Mouse (Mus musculus) urinary bladder, postnatal 25 days (tissue): ENCODE results near the gene Pcdh18.

Source experiments
- DNase-seq: peaks from one replicate; pipeline ENCODE4 v3.0.0; 2022; ENCODE audit warnings: low spot score

Pcdh18 gene

DNA sequence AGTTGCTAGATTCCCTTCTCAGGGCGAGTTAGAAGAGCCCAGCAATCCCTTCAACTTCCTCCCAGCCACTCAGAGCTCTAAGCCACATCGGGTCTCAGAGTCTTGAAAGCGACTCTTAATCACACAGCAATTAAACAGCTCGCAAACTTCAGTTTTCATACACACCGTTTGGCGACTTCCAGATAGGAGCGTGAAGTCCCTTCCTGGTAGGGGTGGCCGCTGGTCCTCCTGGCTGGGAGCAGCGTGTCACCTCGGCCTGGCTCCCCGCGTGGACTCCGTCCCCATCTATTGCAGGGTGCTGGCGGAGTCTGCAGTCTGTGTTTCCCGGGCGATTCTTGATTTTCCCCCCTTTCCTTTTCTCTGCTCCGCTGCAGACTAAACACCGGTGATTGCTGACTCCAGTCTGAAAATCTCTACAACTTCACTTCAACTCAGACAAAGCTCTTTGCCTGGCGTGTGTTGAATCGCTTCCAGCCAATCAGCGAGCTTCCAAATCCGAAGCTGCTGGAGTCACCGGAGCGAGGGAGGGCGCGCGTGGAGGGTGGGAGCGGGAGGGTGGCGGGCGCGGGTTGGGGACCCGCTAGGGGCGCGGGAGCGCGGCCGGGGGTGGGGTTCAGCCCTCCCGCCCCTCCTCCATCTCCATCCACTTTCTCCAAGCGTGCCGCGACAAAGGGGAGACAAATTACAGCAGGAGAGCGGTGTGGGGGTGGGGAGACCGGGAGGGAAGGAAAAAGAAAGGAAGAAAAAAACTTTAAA lies at the start of gene Pcdh18:
Pcdh18 (minus strand) TSS at position 456 of the 756 bp plus-strand sequence.
- peak; percentile 70 for DNase-seq

DNA sequence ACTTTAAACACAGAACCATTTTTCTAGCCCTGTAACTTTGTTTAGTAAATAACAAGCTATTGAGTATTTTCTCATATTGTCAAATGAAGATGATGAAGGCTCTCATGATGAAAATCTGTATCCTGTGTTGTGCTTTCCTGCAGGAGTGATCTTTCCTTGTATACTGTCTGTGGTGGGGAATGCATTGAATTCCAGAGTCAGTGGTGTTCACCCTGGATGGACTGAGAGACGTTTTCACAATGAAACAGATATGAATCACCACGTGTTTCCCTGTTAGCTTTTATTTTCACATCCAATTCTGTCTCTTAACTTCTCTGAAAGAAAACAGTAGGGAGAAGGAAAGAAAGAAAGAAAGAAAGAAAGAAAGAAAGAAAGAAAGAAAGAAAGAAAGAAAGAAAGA lies 49.7 kb upstream of the Pcdh18 start:
- no peak for DNase-seq

DNA sequence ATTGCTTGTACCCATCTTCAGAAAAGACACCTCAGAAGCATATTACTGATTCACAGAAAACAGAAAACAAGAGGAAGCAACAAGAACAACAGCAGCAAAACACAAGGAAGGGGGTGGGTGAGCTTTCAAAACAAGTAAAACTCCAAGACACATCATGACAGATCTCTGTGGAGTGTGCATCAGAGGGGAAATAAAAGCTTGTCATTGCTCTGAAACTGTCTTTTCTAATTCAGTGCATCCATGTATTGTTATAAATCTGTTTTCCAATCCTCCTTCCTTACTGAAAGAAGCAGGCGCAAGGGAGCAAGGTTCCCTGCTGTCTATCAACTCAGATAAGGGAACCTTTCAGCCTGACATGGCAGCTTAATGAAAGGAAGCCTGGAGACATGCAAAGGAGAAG lies 48.4 kb upstream of the Pcdh18 start:
- DNase-seq = no peak

DNA sequence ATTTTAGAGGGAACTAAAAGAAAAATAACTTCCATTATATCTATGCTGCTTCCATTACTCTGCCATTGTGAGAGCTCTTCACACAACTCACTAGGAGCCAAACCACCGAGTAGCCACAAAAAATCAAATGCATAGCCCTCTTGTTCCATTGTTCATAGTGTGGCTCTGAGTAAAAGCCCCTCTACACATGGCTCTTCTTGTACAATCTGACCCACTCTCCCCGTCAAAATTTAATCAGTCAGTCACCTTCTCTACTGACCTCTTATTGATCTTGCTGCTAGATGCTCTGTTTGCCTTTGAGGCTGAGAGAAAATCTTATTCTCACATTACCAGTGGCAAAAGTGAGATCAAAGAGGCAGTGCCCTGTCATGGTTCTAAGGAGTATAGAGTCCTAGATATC lies 31.2 kb upstream of the Pcdh18 start:
- no peak for DNase-seq

DNA sequence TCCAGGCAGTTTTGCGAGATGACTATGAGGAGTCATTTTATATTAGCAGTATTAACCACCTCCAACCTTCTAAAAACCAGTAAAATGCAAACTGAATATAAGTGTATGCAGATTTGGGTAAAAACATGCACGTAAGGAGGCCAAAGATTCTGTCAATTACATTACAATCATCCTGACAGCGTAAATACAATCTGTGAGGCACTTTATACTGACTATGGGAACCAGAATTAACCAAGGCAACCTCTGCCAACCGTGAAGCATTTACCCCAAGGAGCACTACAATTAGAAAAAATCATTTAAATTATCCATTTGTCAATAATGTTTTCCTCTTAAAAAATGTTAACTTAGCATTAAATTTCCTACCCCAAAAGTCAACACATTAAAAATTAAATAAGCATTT lies 30.6 kb upstream of the Pcdh18 start:
- no peak for DNase-seq

DNA sequence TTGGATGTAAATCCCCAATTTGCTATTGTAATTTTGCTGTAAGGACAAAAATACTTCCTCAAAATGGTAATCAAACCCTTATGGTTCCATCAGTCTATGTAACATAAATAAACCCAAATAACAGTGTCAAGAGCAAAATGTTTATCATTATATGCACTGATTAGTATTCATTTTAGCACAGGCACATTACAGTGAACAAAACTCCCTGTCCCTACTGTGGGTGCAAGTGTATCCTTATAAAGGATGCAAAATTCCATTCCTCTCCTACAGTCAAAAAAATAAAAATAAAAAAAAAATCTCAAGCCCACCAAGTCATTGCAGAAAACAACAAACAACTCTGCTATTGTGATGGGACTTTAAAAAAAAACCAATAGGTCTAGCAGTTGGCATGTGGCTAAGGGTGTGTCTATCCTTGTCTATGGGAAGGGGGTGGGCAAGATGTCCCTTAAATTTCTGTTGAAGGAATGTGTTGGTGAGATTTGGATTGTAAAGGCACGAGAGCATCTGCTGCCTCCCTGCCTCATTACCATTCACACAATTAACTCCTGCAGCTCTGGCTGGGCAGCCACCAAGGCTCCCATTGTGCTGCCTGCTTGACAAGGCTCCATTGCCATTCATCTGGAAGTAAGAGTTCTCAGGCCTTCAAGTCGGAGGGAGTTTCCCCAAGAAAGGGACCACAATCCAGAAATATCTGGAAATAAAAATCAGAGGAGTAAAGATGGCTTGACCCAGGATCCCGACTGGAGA lies 12.0 kb upstream of the Pcdh18 start:
- DNase-seq = no peak

DNA sequence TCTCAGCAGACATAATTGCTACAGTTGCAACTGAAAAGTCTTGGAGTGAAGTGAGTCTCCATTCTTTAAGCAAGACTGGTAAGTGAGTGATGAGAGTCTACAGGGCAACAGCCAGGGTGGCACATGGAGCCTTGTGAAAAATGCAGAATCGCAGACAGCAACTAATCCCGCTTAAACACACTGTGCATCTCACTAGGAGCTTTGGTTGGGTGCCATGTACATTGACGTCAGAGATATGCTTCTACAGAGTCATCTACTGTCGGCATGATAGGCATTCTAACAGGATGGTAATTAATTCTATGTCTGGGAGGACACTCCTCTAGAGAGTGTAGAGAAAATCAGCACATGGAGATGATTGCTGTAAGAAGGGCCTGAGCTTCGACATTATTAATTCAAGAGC lies 5.6 kb upstream of the Pcdh18 start:
- DNase-seq = no peak

DNA sequence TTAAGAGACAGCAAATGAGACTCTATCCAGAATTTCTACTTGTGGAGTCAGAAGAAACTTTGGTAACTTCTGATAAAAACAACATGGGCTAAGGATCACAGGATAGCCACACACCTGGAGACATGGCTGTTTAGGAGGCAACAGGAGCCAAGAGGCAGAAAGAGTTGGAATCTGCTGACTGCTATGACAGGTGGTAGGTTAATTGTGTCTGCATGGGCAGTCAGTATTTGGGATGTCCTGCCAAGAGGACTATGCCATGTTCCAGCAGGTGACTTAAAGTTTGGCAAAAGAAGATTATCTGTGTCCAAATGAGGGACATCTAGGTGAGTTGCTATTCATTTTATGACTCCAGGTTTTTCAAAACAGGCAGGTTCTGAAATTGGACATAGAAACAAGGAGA lies 4.8 kb upstream of the Pcdh18 start:
- no peak for DNase-seq

DNA sequence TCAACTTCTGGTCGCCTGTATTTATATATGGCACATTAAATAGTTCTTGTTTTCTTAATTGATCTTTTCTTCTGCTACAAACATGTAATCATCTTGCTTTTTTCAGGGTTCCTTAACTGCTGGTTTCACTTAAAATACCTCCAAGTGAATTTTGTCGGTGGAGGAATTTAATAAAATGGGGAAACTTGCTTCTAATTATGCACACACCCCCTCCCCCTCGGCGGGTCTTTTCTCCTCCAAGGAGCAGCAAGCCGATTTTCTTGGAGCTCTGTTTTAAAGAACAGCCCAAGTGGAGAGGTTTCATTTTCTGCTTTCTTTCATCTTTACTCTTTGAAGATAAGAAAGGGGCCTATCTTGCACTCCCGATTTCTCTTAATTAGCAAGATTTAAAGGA lies 498 bp upstream of the Pcdh18 start:
- DNase-seq = no peak

DNA sequence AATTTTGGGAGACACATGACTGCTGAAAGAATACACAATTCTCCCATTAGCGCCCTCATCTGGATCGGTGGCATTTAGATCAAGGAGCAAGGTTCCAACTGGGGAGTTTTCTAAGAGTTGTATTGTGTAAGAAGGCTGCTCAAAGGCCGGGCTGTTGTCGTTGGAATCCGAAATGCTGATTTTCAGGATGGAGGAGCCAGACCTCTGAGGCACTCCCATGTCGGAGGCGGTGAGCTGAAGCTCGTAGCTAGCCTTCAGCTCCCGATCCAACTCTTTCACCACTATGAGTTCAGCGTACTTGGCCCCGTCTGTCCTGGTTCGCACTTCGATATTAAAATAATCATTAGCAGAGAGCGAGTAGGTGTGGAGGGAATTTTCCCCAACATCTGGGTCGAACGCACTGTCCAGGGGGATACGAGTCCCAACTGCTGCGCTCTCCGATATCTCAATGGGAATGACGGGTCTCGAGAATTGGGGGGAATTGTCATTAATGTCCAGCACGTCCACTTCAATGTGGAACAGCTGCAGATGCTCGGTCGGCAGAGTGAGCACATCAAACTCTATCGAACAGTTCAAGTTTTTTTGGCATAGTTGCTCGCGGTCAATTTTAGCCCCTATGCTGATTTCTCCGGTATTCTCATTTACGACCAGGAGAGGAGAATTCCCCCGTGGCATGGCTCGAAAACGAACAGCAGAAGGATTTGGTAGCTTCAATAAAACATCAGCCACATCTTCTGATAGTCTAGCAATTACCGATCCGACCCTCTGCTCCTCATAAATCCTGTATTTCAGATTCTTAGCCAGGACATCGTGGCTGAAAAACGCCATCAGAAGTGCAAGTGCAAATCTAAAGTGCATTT lies 909 bp downstream of the Pcdh18 start:
- peak; percentile 23 for DNase-seq

DNA sequence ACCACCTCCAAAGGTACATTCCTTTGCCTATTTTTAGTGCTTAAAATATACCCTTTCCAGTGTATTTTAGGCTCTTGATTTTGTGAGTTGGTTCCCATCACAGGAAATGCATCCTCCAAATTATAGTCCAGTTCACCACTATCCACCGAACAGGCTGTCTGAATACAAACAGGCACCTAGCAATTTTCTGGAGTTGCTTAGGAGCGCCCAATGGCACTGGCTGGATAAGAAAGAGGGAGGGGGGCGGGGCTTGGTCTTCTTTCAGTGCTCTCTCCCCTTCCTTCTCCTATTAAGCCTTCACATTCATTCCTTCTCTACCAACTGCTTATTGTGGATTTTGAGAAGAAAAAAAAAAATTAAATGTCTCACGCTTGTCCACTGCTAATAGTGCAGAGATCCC lies 4.4 kb downstream of the Pcdh18 start:
- no peak for DNase-seq

DNA sequence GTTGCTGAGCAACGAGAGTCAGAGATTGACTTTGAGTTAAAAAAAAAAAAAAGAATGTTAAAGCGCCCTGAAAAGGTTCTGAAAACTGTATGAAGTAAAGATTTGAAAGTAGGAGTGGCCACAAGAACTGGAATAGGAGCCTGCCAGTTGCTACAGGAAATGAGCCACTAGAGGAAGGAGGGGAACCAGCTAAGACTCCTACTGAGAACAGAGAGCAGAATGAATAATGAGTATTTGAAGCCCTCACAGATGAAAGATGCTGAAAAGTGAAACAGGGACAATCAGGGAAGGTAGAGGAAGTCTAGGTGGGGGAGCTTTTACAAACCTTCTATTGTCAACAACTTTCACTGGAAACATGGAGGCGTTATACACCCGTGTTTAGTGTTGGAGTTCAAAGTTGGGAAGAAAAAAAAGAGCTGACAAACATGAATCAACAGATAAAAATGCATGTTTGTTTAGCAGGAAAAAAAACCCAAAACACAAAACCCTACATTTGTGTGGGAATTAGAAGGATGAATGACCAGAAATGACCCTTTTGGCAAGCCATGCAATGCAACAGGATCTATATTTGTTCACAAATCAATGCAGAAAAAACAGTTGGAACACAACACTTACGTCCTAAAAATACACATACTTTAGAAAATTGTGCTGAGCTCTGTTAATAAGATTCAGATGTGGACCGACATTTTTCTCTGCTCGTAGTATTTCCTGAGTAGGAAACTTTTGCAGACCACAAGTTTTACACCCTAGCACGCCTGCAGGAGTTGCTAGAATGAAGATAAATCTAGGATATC lies 7.4 kb downstream of the Pcdh18 start:
- DNase-seq = no peak

DNA sequence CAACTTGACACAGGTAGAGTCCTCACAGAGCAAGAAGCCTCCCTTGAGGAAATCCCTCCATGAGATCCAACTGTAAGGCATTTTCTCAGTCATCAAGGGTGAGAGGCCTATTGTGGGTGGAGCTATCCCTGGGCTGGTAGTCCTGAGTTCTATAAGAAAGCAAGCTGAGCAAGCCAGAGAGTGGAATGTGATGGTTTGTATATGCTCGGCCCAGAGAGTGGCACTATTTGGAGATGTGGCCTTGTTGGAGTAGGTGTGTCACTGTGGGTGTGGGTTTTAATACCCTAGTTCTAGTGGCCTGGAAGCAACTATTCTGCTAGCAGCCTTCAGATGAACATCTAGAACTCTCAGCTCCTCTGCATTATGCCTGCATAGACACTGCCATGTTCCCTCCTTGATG lies 9.1 kb downstream of the Pcdh18 start:
- no peak for DNase-seq

DNA sequence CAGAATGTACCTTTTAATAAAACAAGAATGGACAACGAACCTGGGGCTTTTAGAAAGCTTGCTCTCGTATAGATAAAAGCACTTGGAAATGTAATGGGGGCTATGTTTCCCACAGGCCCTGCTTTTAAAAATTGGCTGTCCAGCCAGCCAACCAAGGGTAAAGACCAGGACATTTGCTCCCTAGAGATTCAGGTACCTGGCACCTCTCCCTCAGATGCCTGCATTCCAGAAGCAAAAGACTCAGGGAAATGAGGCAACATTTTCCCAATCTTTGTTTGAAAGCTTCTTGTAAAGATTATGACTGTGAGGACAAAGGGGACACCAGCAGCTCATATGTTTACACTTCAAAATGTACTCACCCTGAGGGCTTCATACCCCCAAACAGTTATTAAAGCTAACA lies 18.1 kb downstream of the Pcdh18 start:
- DNase-seq = no peak

DNA sequence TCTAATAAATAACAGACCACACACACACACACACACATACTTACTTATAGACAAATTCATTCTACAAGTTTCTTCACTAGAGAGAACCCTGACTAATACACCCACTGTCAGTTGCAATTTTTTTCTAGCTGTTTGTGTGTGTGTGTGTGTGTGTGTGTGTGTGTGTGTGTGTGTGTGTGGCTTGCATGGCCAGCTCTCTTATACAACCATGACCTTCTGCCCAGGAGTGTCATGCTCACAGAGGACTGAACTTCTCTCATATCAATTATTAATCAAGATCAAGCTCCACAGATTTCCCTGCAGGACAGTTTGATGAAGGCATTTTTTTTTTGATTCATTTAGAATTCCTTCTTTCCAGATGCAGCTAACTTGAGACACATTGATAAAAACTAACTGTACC lies 18.6 kb downstream of the Pcdh18 start:
- no peak for DNase-seq

DNA sequence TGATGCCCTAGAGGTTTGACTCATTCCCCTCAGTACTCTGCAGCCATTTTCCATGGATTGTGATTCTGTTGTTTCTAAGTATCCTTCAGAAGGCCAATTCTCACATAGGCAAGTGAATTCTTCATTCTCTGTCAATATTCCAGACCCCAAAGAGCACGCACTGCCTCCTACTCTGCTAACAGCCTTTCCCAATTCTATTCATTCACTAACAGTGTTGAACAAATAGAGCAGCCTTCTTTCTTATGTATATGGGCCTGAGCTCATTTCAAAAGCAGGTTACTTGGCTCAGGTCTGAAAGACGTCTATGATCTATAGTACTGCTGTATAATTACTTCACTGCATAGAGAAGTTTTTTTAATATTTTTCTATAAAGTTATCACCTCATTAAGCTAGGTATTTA lies 50.6 kb downstream of the Pcdh18 start:
- DNase-seq = no peak

DNA sequence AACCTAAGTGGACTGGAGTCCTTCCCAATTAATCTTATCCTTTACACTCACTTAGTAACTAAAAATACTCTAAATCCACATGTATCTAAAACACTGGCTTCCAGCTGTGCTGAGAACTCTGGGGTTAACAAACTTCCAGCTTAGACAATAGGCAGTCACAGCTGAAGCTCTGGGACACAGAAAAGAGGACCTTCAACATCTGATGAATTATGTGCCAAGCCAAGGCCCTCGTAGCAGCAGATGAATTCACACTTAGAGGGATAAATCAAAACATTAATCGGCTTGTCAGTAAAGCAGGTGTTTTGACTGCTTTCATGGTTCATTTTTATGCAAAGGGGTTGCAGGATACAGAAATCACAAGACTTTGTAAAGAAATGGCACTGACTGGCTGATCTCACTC lies 57.2 kb downstream of the Pcdh18 start:
- DNase-seq = no peak
